Mouse (Mus musculus): ENCODE measurements around the gene Tbc1d22a. TPM values are rescaled to one million over a fixed set of nuclear protein-coding genes. Genes with fewer than 3 reads are reported as not detected.

Tbc1d22a gene
- total and polyA plus RNA-seq, 3 experiments = 15.1 to 21.1 TPM; not detected in 1

GRCm38 (mm10) chr15:86360376-86360775 lies 146.1 kb downstream of the Tbc1d22a start:
- DNase-seq (ENCODE audit: low read depth, low spot score) = no peak
- Histone ChIP-seq H3K79me2 (ENCODE audit: control insufficient read depth, insufficient read depth, low read length, poor library complexity) (no peaks in the 10 kb centered on the region), H3K27me3 (ENCODE audit: control insufficient read depth in 1 of 2, insufficient read depth in 2 of 2, low read length in 2 of 2) (no peaks in the 10 kb centered on the region), H3K9me3 (replicated peaks; ENCODE audit: insufficient read depth, low read length) (no peaks in the 10 kb centered on the region), H3K4me3 (ENCODE audit: control insufficient read depth in 1 of 2, insufficient read depth in 1 of 2, low read depth in 2 of 2, low read length in 2 of 2) (no peak overlapping the region), H3K9ac (ENCODE audit: control insufficient read depth, low read depth, low read length, poor library complexity, severe bottlenecking) (no peak overlapping the region), H3K27ac (ENCODE audit: control insufficient read depth, low read depth, low read length) (no peak overlapping the region), H3K36me3 (ENCODE audit: control insufficient read depth in 1 of 2, insufficient read depth in 2 of 2, low read length in 2 of 2) (no peaks in the 10 kb centered on the region), H3K4me1 (ENCODE audit: control insufficient read depth in 1 of 2, insufficient read depth in 2 of 2, low read length in 2 of 2) (peaks cover 0 to 7% of the 10 kb centered on the region in 2 experiments; a peak in 2 of 4 replicates)
- TF ChIP-seq MAZ (IDR thresholded peaks at IDR 0.05; ENCODE audit: low read depth, low read length) = no peak
- no peak for TF ChIP-seq TBP (IDR thresholded peaks at IDR 0.05; ENCODE audit: low read depth, low read length)
- TF ChIP-seq ELF1 (IDR thresholded peaks at IDR 0.05; ENCODE audit: low read depth, low read length) = no peak
- TF ChIP-seq SIN3A (IDR thresholded peaks at IDR 0.05; ENCODE audit: low read length) = no peak
- TF ChIP-seq ZMIZ1 (IDR thresholded peaks at IDR 0.05; ENCODE audit: low read depth, low read length) = no peak
- no peak for TF ChIP-seq POLR2AphosphoS2 (IDR thresholded peaks at IDR 0.05; ENCODE audit: low read length)
- no peak for TF ChIP-seq TAL1 (IDR thresholded peaks at IDR 0.05; ENCODE audit: low read length)
- no peak for TF ChIP-seq RAD21 (IDR thresholded peaks at IDR 0.05; ENCODE audit: low read depth, low read length)

GRCm38 (mm10) chr15:86362306-86363150 lies 148.3 kb downstream of the Tbc1d22a start:
- Histone ChIP-seq H3K36me3 (ENCODE audit: control insufficient read depth in 1 of 2, insufficient read depth in 2 of 2, low read length in 2 of 2) (no peaks in the 10 kb centered on the region), H3K9me3 (replicated peaks; ENCODE audit: insufficient read depth, low read length) (no peaks in the 10 kb centered on the region), H3K79me2 (ENCODE audit: control insufficient read depth, insufficient read depth, low read length, poor library complexity) (no peaks in the 10 kb centered on the region), H3K27ac (ENCODE audit: control insufficient read depth, low read depth, low read length) (no peak overlapping the region), H3K9ac (ENCODE audit: control insufficient read depth, low read depth, low read length, poor library complexity, severe bottlenecking) (no peak overlapping the region), H3K4me3 (ENCODE audit: control insufficient read depth in 1 of 2, insufficient read depth in 1 of 2, low read depth in 2 of 2, low read length in 2 of 2) (no peak overlapping the region), H3K27me3 (ENCODE audit: control insufficient read depth in 1 of 2, insufficient read depth in 2 of 2, low read length in 2 of 2) (no peaks in the 10 kb centered on the region), H3K4me1 (ENCODE audit: control insufficient read depth in 1 of 2, insufficient read depth in 2 of 2, low read length in 2 of 2) (peaks cover 0 to 4% of the 10 kb centered on the region in 2 experiments; a peak in 1 of 4 replicates)
- TF ChIP-seq MYB (IDR thresholded peaks at IDR 0.05; ENCODE audit: low read depth, low read length) = no peak
- TF ChIP-seq GATA1 (IDR thresholded peaks at IDR 0.05; ENCODE audit: low read depth, low read length) = no peak
- TF ChIP-seq EP300 (IDR thresholded peaks at IDR 0.05; ENCODE audit: low read depth in 1 of 2, low read length in 2 of 2) = no peak
- TF ChIP-seq GABPA (IDR thresholded peaks at IDR 0.05; ENCODE audit: low read depth, low read length) = no peak
- TF ChIP-seq SMC3 (IDR thresholded peaks at IDR 0.05; ENCODE audit: low read depth, low read length) = no peak
- TF ChIP-seq MAZ (IDR thresholded peaks at IDR 0.05; ENCODE audit: low read depth, low read length) = no peak
- no peak for TF ChIP-seq RAD21 (IDR thresholded peaks at IDR 0.05; ENCODE audit: low read depth, low read length)
- no peak for TF ChIP-seq SIN3A (IDR thresholded peaks at IDR 0.05; ENCODE audit: low read length)
- TF ChIP-seq MEF2A (IDR thresholded peaks at IDR 0.05; ENCODE audit: extremely low read depth, insufficient replicate concordance, low read depth, low read length, poor library complexity, severe bottlenecking) = no peak
- TF ChIP-seq E2F4 (IDR thresholded peaks at IDR 0.05; ENCODE audit: borderline replicate concordance, low read depth, low read length) = no peak
- no peak for TF ChIP-seq CHD2 (IDR thresholded peaks at IDR 0.05; ENCODE audit: low read length)
- no peak for TF ChIP-seq ETS1 (IDR thresholded peaks at IDR 0.05; ENCODE audit: low read depth, low read length)
- TF ChIP-seq MAX (IDR thresholded peaks at IDR 0.05; ENCODE audit: low read length) = no peak
- no peak for TF ChIP-seq TBP (IDR thresholded peaks at IDR 0.05; ENCODE audit: low read depth, low read length)
- no peak for TF ChIP-seq POLR2AphosphoS5 (IDR thresholded peaks at IDR 0.05; ENCODE audit: borderline replicate concordance, low read depth, low read length)
- TF ChIP-seq USF1 (IDR thresholded peaks at IDR 0.05; ENCODE audit: low read depth, low read length) = no peak
- TF ChIP-seq MYC (IDR thresholded peaks at IDR 0.05; ENCODE audit: low read depth, low read length) = no peak
- TF ChIP-seq POLR2A (IDR thresholded peaks at IDR 0.05; ENCODE audit: control insufficient read depth in 1 of 2, insufficient read depth in 1 of 2, low read depth in 1 of 2, low read length in 2 of 2, poor library complexity in 1 of 2) = no peak
- DNase-seq (ENCODE audit: low read depth, low spot score) = peak; percentile 14

All from MEL (cell line).